Comparison of ENCODE assay signal across 25 mouse cellular contexts in genomic region chr5:135319856-135320255, GRCm38 (mm10). TPM values are rescaled to one million over a fixed set of nuclear protein-coding genes. Genes with fewer than 3 reads are reported as not detected.
A peak's percentile ranks its signal among the peaks of the same experiment; 100 is the strongest.
DNase-seq lines count a peak whose midpoint lies in the region; ATAC-seq and TF ChIP-seq lines count a peak whose summit lies in the region.
"Had no signal": no experiment of that assay in that cellular context is flagged by ENCODE, and none has a peak within 500 bp of the region (broad histone marks: within the 10 kb centered on the region; RNA-seq: fewer than 3 reads in every experiment).

No protein-coding gene starts in this region.

- peak; percentile 60 for TF ChIP-seq CTCF in layer of hippocampus, adult 2 months (conservative IDR thresholded peaks at IDR 0.05)

- H3K4me2 ChIP-seq in heart, embryonic 11.5 days: no peak overlapping the region
- H3K4me2 ChIP-seq: embryonic facial prominence, embryonic 12.5 days; hindbrain, embryonic 15.5 days had no signal

- no peaks in the 10 kb centered on the region for H3K4me1 ChIP-seq in heart, embryonic 11.5 days (ENCODE audit: control insufficient read depth, insufficient read depth, low read length)
- H3K4me1 ChIP-seq: embryonic facial prominence, embryonic 12.5 days; hindbrain, embryonic 15.5 days; megakaryocyte, embryonic 14.5 days had no signal

- no peaks in the 10 kb centered on the region for H3K27me3 ChIP-seq in heart, embryonic 11.5 days (ENCODE audit: control insufficient read depth, insufficient read depth, low read length)
- H3K27me3 ChIP-seq: embryonic facial prominence, embryonic 12.5 days; hindbrain, embryonic 15.5 days had no signal

- WGBS in heart, embryonic 11.5 days (ENCODE audit: insufficient replicate concordance): 65% methylated on average over 2 of the region's 2 CpGs

- no peaks in the 10 kb centered on the region for H3K36me3 ChIP-seq in heart, embryonic 11.5 days (ENCODE audit: control insufficient read depth, insufficient read depth, low read length)
- H3K36me3 ChIP-seq: embryonic facial prominence, embryonic 12.5 days; hindbrain, embryonic 15.5 days had no signal

- no peak overlapping the region for H3K27ac ChIP-seq in heart, embryonic 11.5 days (ENCODE audit: low read depth, low read length)
- no peak overlapping the region for H3K27ac ChIP-seq in layer of hippocampus, adult 2 months
- H3K27ac ChIP-seq: embryonic facial prominence, embryonic 12.5 days; hindbrain, embryonic 15.5 days had no signal

- no peaks in the 10 kb centered on the region for H3K9me3 ChIP-seq in heart, embryonic 11.5 days (replicated peaks; ENCODE audit: control insufficient read depth, low read length)
- H3K9me3 ChIP-seq: embryonic facial prominence, embryonic 12.5 days; hindbrain, embryonic 15.5 days; megakaryocyte, embryonic 14.5 days had no signal

- no peak overlapping the region for H3K4me3 ChIP-seq in heart, embryonic 11.5 days (ENCODE audit: low read depth, low read length)
- H3K4me3 ChIP-seq in layer of hippocampus, adult 2 months: no peak overlapping the region
- H3K4me3 ChIP-seq: embryonic facial prominence, embryonic 12.5 days; hindbrain, embryonic 15.5 days; megakaryocyte, embryonic 14.5 days had no signal

- peak; percentile 61 for DNase-seq in heart, adult 11 months
- no peak for DNase-seq in layer of hippocampus, adult 2 months (ENCODE audit: low spot score in 2 of 2)
- no peak for DNase-seq in layer of hippocampus, postnatal 25 days (ENCODE audit: extremely low spot score in 1 of 2, low spot score in 1 of 2)
- DNase-seq in 416B (ENCODE audit: low read depth) (peak; percentile 24), adipocyte (ENCODE audit: low spot score) (peak; percentile 21)
- DNase-seq in frontal cortex, postnatal 25 days (ENCODE audit: low spot score in 2 of 2): no peak
- DNase-seq: adrenal gland, adult 8-10 months; cerebellum, adult 18-20 months; gastrocnemius, postnatal 10 days; heart, postnatal 14 days; lung, postnatal 14 days; retina, postnatal 1 day; thymus, adult 2 months had no signal

- H3K9ac ChIP-seq in heart, embryonic 11.5 days (ENCODE audit: low read depth, low read length): no peak overlapping the region
- H3K9ac ChIP-seq: embryonic facial prominence, embryonic 12.5 days; hindbrain, embryonic 15.5 days had no signal

- no peak for ATAC-seq in heart, embryonic 11.5 days (replicated peaks; ENCODE audit: insufficient number of reproducible peaks, low FRiP score, low TSS enrichment)
- no peak for ATAC-seq in frontal cortex, adult (ENCODE audit: low TSS enrichment)
- ATAC-seq: forebrain, embryonic 16.5 days had no signal

RNA-seq across cellular contexts. Expression of gene Fkbp6, which starts 30.0 kb away (rescaled TPM):
- polyA plus RNA-seq in heart, embryonic 11.5 days (2014; fragmentation: Nextera tagmentation; extraction: Ambion mirVana): 0.46 TPM in 1 of 2 replicates, not detected in the other
- under 1 TPM; 0.47 to 0.51 TPM for total RNA-seq in layer of hippocampus, adult 2 months (2021)
- under 1 TPM in 1 of 2 experiments, not detected in 1; 0.31 TPM for total RNA-seq in layer of hippocampus, postnatal 25 days (2021)
- total RNA-seq: gastrocnemius, postnatal 10 days; neutrophil, adult 5-6 weeks had no signal
- polyA plus RNA-seq: embryonic facial prominence, embryonic 12.5 days; forebrain, embryonic 16.5 days; kidney, embryonic 14.5 days; liver, embryonic 16.5 days; thymus, adult 2 months had no signal

RNA-seq across cellular contexts. Expression of gene Trim50, which starts 33.2 kb away (rescaled TPM):
- polyA plus RNA-seq in heart, embryonic 11.5 days (2014; fragmentation: Nextera tagmentation; extraction: Ambion mirVana): not detected in 2 replicates
- total RNA-seq in layer of hippocampus, adult 2 months (2021): not detected
- total RNA-seq in layer of hippocampus, postnatal 25 days (2021): not detected
- total RNA-seq: adrenal gland, adult 8-10 months; ES-E14; gastrocnemius, postnatal 10 days; heart, postnatal 14 days; layer of hippocampus, adult 8-10 months; neutrophil, adult 5-6 weeks had no signal
- polyA plus RNA-seq: embryonic facial prominence, embryonic 12.5 days; forebrain, embryonic 16.5 days; hindbrain, embryonic 15.5 days; kidney, embryonic 14.5 days; limb, embryonic 14.5 days; liver, embryonic 16.5 days; thymus, adult 2 months had no signal

RNA-seq across cellular contexts. Expression of gene Nsun5, which starts 49.9 kb away (rescaled TPM):
- polyA plus RNA-seq in heart, embryonic 11.5 days (2014; fragmentation: Nextera tagmentation; extraction: Ambion mirVana): 15.9 and 16.0 TPM in 2 replicates
- 10 to 100 TPM; 21.7 to 30.1 TPM for total RNA-seq in layer of hippocampus, adult 2 months (2021)
- 10 to 100 TPM; 20.8 to 24.0 TPM for total RNA-seq in layer of hippocampus, postnatal 25 days (2021)

Comparison
In these comparisons a context has a peak if more than half of its experiments do, and no peak if none do; other contexts are left out.
1. DNase-seq: peak in heart, adult 11 months (single experiment), 416B (single experiment) and adipocyte (single experiment); none in layer of hippocampus, adult 2 months (0 of 2), layer of hippocampus, postnatal 25 days (0 of 2) and frontal cortex, postnatal 25 days (0 of 2).